ENCODE assay signal across 11 mouse cellular contexts in genomic region chr2:174436916-174437696, GRCm38 (mm10). TPM values are rescaled to one million over a fixed set of nuclear protein-coding genes. Genes with fewer than 3 reads are reported as not detected.
DNase-seq lines count a peak whose midpoint lies in the region; ATAC-seq and TF ChIP-seq lines count a peak whose summit lies in the region.
"Had no signal": no experiment of that assay in that cellular context is flagged by ENCODE, and none has a peak within 500 bp of the region (broad histone marks: within the 10 kb centered on the region; RNA-seq: fewer than 3 reads in every experiment).

No protein-coding gene starts in this region.

- H3K79me2 ChIP-seq in myocyte (ENCODE audit: control insufficient read depth, insufficient read depth): peaks cover 10% of the 10 kb centered on the region

- no peak for TF ChIP-seq POLR2A in myocyte (IDR thresholded peaks at IDR 0.05; ENCODE audit: insufficient read length, low read depth)

- no peak overlapping the region for H3K9ac ChIP-seq in heart, embryonic 13.5 days
- 0 out of 2 replicates have a peak overlapping the region, but pooled peaks have one; percentile 9 for H3K9ac ChIP-seq in limb, embryonic 13.5 days

- H3K9me3 ChIP-seq in heart, embryonic 13.5 days: no peaks in the 10 kb centered on the region
- no peaks in the 10 kb centered on the region for H3K9me3 ChIP-seq in limb, embryonic 13.5 days
- H3K9me3 ChIP-seq: heart, embryonic 10.5 days had no signal

- WGBS in heart, embryonic 13.5 days: 94% methylated on average over 7 of the region's 7 CpGs
- WGBS in limb, embryonic 13.5 days: 92% methylated on average over 7 of the region's 7 CpGs

- peaks cover 30% of the 10 kb centered on the region for H3K36me3 ChIP-seq in heart, embryonic 13.5 days
- H3K36me3 ChIP-seq in limb, embryonic 13.5 days: peaks cover 42% of the 10 kb centered on the region
- H3K36me3 ChIP-seq in myocyte (ENCODE audit: control insufficient read depth, insufficient read depth): no peaks in the 10 kb centered on the region

- intact Hi-C loops in heart, postnatal 14 days (cut with DNase I): loop anchor here (10.0 kb wide), 1 partner anchor 322 kb away; the partner anchor contains the start of gene Npepl1

- no peak for ATAC-seq in heart, embryonic 13.5 days (ENCODE audit: extremely low read depth, insufficient number of reproducible peaks, low FRiP score, low TSS enrichment)
- ATAC-seq in limb, embryonic 13.5 days (ENCODE audit: low FRiP score, low read depth): no peak
- ATAC-seq: forebrain, postnatal 0 days had no signal

- no peak overlapping the region for H3ac ChIP-seq in myocyte (ENCODE audit: control insufficient read depth, insufficient read length)

- H3K27me3 ChIP-seq in heart, embryonic 13.5 days (replicated peaks): no peaks in the 10 kb centered on the region
- H3K27me3 ChIP-seq in limb, embryonic 13.5 days: no peaks in the 10 kb centered on the region
- H3K27me3 ChIP-seq in myocyte (ENCODE audit: control insufficient read depth, insufficient read depth, insufficient read length): no peaks in the 10 kb centered on the region

- peaks cover 28% of the 10 kb centered on the region for H3K4me1 ChIP-seq in heart, embryonic 13.5 days
- peaks cover 25% of the 10 kb centered on the region for H3K4me1 ChIP-seq in limb, embryonic 13.5 days

- DNase-seq in heart, postnatal 14 days: no peak
- peak; percentile 23 to 33 for DNase-seq in spleen, adult 18-20 months
- no peak for DNase-seq in spleen, postnatal 4 days (ENCODE audit: low spot score in 2 of 2)
- DNase-seq in right cerebral cortex, postnatal 25 days: no peak
- no peak for DNase-seq in frontal cortex, adult 2 months (ENCODE audit: extremely low spot score in 1 of 2, low spot score in 1 of 2)
- DNase-seq: forebrain, postnatal 0 days had no signal

- H3K4me2 ChIP-seq in heart, embryonic 13.5 days: peak overlapping the region; percentile 14; the same call in 1 of the 2 replicates
- H3K4me2 ChIP-seq in limb, embryonic 13.5 days (replicated peaks): peak overlapping the region; percentile 81; the same call in 1 of the 2 replicates
- peak overlapping the region; percentile 92 for H3K4me2 ChIP-seq in myocyte (ENCODE audit: low read depth)

- no peak overlapping the region for H3K4me3 ChIP-seq in heart, embryonic 13.5 days
- no peak overlapping the region for H3K4me3 ChIP-seq in limb, embryonic 13.5 days
- H3K4me3 ChIP-seq in myocyte: peak overlapping the region; percentile 66

- no peak overlapping the region for H3K27ac ChIP-seq in heart, embryonic 13.5 days (replicated peaks)
- H3K27ac ChIP-seq in limb, embryonic 13.5 days: no peak overlapping the region

TF ChIP-seq in myocyte, 11 proteins besides CTCF, POLR2A, EP300 and RAD21:
- TF ChIP-seq TCF12 (IDR thresholded peaks at IDR 0.05; ENCODE audit: insufficient read depth, poor library complexity, severe bottlenecking) (no peak), CEBPB (IDR thresholded peaks at IDR 0.05; ENCODE audit: insufficient read depth, poor library complexity, severe bottlenecking) (no peak), REST (IDR thresholded peaks at IDR 0.05; ENCODE audit: insufficient read depth, insufficient read length) (no peak), SRF (IDR thresholded peaks at IDR 0.05; ENCODE audit: control insufficient read depth, insufficient read length, low read depth) (no peak), MYOG (IDR thresholded peaks at IDR 0.05; ENCODE audit: control insufficient read depth in 1 of 3, insufficient read depth in 1 of 3, insufficient read length in 2 of 3, low read depth in 2 of 3) (no peak), POLR2AphosphoS2 (IDR thresholded peaks at IDR 0.05; ENCODE audit: insufficient read length, low read depth) (no peak), USF1 (IDR thresholded peaks at IDR 0.05; ENCODE audit: low read depth) (no peak), TCF3 (IDR thresholded peaks at IDR 0.05; ENCODE audit: insufficient read length, low read depth) (no peak), MAX (IDR thresholded peaks at IDR 0.05; ENCODE audit: low read depth) (no peak), MYOD1 (IDR thresholded peaks at IDR 0.05; ENCODE audit: control insufficient read depth in 1 of 3, insufficient read length in 2 of 3, low read depth in 2 of 3) (no peak), E2F4 (IDR thresholded peaks at IDR 0.05; ENCODE audit: insufficient read depth) (no peak)
TF ChIP-seq in myocyte: peak in this region for 0.

RNA-seq across cellular contexts. Expression of gene Ctsz, which starts 1.7 kb away (rescaled TPM):
- 118 and 126 TPM in 2 replicates for polyA plus RNA-seq in heart, embryonic 13.5 days (2015; fragmentation: Nextera tagmentation; extraction: Ambion mirVana)
- 10 to 100 TPM; 36.6 to 42.1 TPM for total RNA-seq in heart, postnatal 14 days (2021)
- 166 and 177 TPM in 2 replicates for polyA plus RNA-seq in limb, embryonic 13.5 days (2015; fragmentation: Nextera tagmentation; extraction: Ambion mirVana)
- polyA plus RNA-seq in myocyte (2012; fragmentation: generic; extraction: Trizol): 244 TPM
- 71.3 and 75.2 TPM in 2 replicates for polyA plus RNA-seq in frontal cortex, adult 2 months (2012; rRNA removed)

RNA-seq across cellular contexts. Expression of gene Tubb1, which starts 13.4 kb away (rescaled TPM):
- 5.2 and 5.4 TPM in 2 replicates for polyA plus RNA-seq in heart, embryonic 13.5 days (2015; fragmentation: Nextera tagmentation; extraction: Ambion mirVana)
- 1 to 10 TPM; 2.0 TPM for total RNA-seq in heart, postnatal 14 days (2021)
- 2.2 and 3.1 TPM in 2 replicates for polyA plus RNA-seq in limb, embryonic 13.5 days (2015; fragmentation: Nextera tagmentation; extraction: Ambion mirVana)
- polyA plus RNA-seq in myocyte (2012; fragmentation: generic; extraction: Trizol): not detected
- 0.25 TPM in 1 of 2 replicates, not detected in the other for polyA plus RNA-seq in frontal cortex, adult 2 months (2012; rRNA removed)
- total RNA-seq: left cerebral cortex, adult 18-20 months had no signal

RNA-seq across cellular contexts. Expression of gene Nelfcd, which starts 21.5 kb away (rescaled TPM):
- 78.4 and 82.0 TPM in 2 replicates for polyA plus RNA-seq in heart, embryonic 13.5 days (2015; fragmentation: Nextera tagmentation; extraction: Ambion mirVana)
- 10 to 100 TPM; 37.7 to 38.8 TPM for total RNA-seq in heart, postnatal 14 days (2021)
- 144 and 148 TPM in 2 replicates for polyA plus RNA-seq in limb, embryonic 13.5 days (2015; fragmentation: Nextera tagmentation; extraction: Ambion mirVana)
- polyA plus RNA-seq in myocyte (2012; fragmentation: generic; extraction: Trizol): 47.9 TPM
- 75.5 and 77.1 TPM in 2 replicates for polyA plus RNA-seq in frontal cortex, adult 2 months (2012; rRNA removed)

RNA-seq across cellular contexts. Expression of gene Atp5e, which starts 26.8 kb away (rescaled TPM):
- polyA plus RNA-seq in heart, embryonic 13.5 days (2015; fragmentation: Nextera tagmentation; extraction: Ambion mirVana): 1,102 and 1,120 TPM in 2 replicates
- 1,000 to 10,000 TPM; 1,334 to 1,389 TPM for total RNA-seq in heart, postnatal 14 days (2021)
- 765 and 779 TPM in 2 replicates for polyA plus RNA-seq in limb, embryonic 13.5 days (2015; fragmentation: Nextera tagmentation; extraction: Ambion mirVana)
- 1,160 TPM for polyA plus RNA-seq in myocyte (2012; fragmentation: generic; extraction: Trizol)
- 547 and 598 TPM in 2 replicates for polyA plus RNA-seq in frontal cortex, adult 2 months (2012; rRNA removed)

RNA-seq across cellular contexts. Expression of gene Prelid3b, which starts 35.8 kb away (rescaled TPM):
- polyA plus RNA-seq in heart, embryonic 13.5 days (2015; fragmentation: Nextera tagmentation; extraction: Ambion mirVana): 125 and 140 TPM in 2 replicates
- 10 to 100 TPM; 59.8 to 72.3 TPM for total RNA-seq in heart, postnatal 14 days (2021)
- 108 and 110 TPM in 2 replicates for polyA plus RNA-seq in limb, embryonic 13.5 days (2015; fragmentation: Nextera tagmentation; extraction: Ambion mirVana)
- polyA plus RNA-seq in myocyte (2012; fragmentation: generic; extraction: Trizol): 81.4 TPM
- polyA plus RNA-seq in frontal cortex, adult 2 months (2012; rRNA removed): 85.6 and 95.5 TPM in 2 replicates

Comparison
In these comparisons a context has a peak if more than half of its experiments do, and no peak if none do; other contexts are left out.
1. DNase-seq: peak in spleen, adult 18-20 months (2 of 2); none in heart, postnatal 14 days (0 of 2), spleen, postnatal 4 days (0 of 2), right cerebral cortex, postnatal 25 days (single experiment) and frontal cortex, adult 2 months (0 of 2).
2. H3K4me2 ChIP-seq: peak in every context shown above with its lines; median percentile 92 in myocyte; 81 in limb, embryonic 13.5 days; 14 in heart, embryonic 13.5 days.